8 mouse cellular contexts compared by ENCODE assay signal in genomic region chr4:130359486-130360237, GRCm38 (mm10). TPM values are rescaled to one million over a fixed set of nuclear protein-coding genes. Genes with fewer than 3 reads are reported as not detected.
DNase-seq lines count a peak whose midpoint lies in the region; ATAC-seq lines count a peak whose summit lies in the region.

Zcchc17 (minus strand) TSS chr4:130359943.
Snrnp40 (plus strand) TSS chr4:130360132.

- DNase-seq in Muller cell, postnatal 12 days (ENCODE audit: inconsistent ontology term) = peak; percentile 99
- peak; percentile 99 for DNase-seq in cerebellum, adult 9-11 months
- DNase-seq in frontal cortex, adult 2 months (ENCODE audit: extremely low spot score in 1 of 2, low spot score in 1 of 2) = peak; percentile 99 to 100
- DNase-seq in hindbrain, embryonic 11.5 days (ENCODE audit: low spot score) = peak; percentile 99
- peak; percentile 99 for DNase-seq in layer of hippocampus, postnatal 10 days (ENCODE audit: low spot score in 2 of 2)
- peak; percentile 100 for DNase-seq in lung, postnatal 10 days
- peak; percentile 97 for DNase-seq in ovary, postnatal 36 days (ENCODE audit: low spot score)
- DNase-seq in thymus, postnatal 25 days = peak; percentile 99

- H3K4me2 ChIP-seq in hindbrain, embryonic 11.5 days (replicated peaks; ENCODE audit: low read depth, low read length) = peak within 1 kb of the TSS; percentile 65

- H3K4me3 ChIP-seq in hindbrain, embryonic 11.5 days (ENCODE audit: low read depth, low read length) = peak within 1 kb of the TSS; percentile 75

- H3K9me3 ChIP-seq in hindbrain, embryonic 11.5 days (ENCODE audit: control insufficient read depth, low read length) = no peaks in the 10 kb centered on the region

- ATAC-seq in hindbrain, embryonic 11.5 days (ENCODE audit: low FRiP score) = peak; percentile 99

- WGBS in hindbrain, embryonic 11.5 days = under 1% methylated on average over 47 of the region's 49 CpGs

- peaks cover 3% of the 10 kb centered on the region; the same call in 1 of the 2 replicates for H3K4me1 ChIP-seq in hindbrain, embryonic 11.5 days (replicated peaks; ENCODE audit: control insufficient read depth, insufficient read depth, low read length)

- H3K27ac ChIP-seq in hindbrain, embryonic 11.5 days (ENCODE audit: low read depth, low read length) = peak within 1 kb of the TSS; percentile 43

- H3K27me3 ChIP-seq in hindbrain, embryonic 11.5 days (ENCODE audit: control insufficient read depth, insufficient read depth, low read length) = no peaks in the 10 kb centered on the region

- H3K36me3 ChIP-seq in hindbrain, embryonic 11.5 days (ENCODE audit: control insufficient read depth, insufficient read depth, low read length) = 0 out of 2 replicates have a peak, but pooled peaks cover 2% of the 10 kb centered on the region

- peak within 1 kb of the TSS; percentile 78 for H3K9ac ChIP-seq in hindbrain, embryonic 11.5 days (ENCODE audit: low read depth, low read length)

RNA-seq across cellular contexts. Expression of gene Zcchc17, which starts in this region (rescaled TPM):
- polyA plus RNA-seq in frontal cortex, adult 2 months (2012; rRNA removed) = 68.0 and 80.2 TPM in 2 replicates
- polyA plus RNA-seq in hindbrain, embryonic 11.5 days (2014; fragmentation: Nextera tagmentation; extraction: Ambion mirVana) = 79.3 and 85.1 TPM in 2 replicates
- 10 to 100 TPM; 54.9 to 57.8 TPM for total RNA-seq in layer of hippocampus, postnatal 10 days (2021)

RNA-seq across cellular contexts. Expression of gene Snrnp40, which starts in this region (rescaled TPM):
- polyA plus RNA-seq in frontal cortex, adult 2 months (2012; rRNA removed) = 33.7 and 35.3 TPM in 2 replicates
- 190 and 204 TPM in 2 replicates for polyA plus RNA-seq in hindbrain, embryonic 11.5 days (2014; fragmentation: Nextera tagmentation; extraction: Ambion mirVana)
- total RNA-seq in layer of hippocampus, postnatal 10 days (2021) = 10 to 100 TPM; 30.5 to 37.9 TPM

Comparison
In these comparisons a context has a peak if more than half of its experiments do, and no peak if none do; other contexts are left out.
1. Peak in every context shown above with its lines: DNase-seq, ATAC-seq, H3K4me3 ChIP-seq and H3K27ac ChIP-seq.